ENCODE assay signal across 27 mouse cellular contexts in the genomic region with DNA sequence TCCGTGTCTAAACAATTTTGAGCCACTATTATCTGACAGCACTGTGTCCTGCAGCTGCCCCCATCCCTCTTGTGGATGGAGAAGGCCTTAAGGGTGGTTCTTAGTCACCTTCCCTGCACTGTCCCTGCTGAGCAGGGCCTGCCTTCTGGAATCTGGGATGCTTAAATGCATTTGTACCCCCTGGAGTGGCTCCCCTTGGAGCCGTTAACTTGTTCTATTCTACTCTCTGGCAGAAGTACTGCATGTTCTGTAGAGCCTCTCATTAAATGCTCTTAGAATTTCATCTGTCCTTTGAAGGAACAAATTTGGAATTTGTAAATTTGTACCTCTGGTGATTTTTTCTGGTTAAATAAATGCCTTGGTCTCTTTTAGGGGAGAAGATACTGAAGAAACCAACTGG.
"Had no signal": no experiment of that assay in that cellular context is flagged by ENCODE, and none has a peak within 500 bp of the region (broad histone marks: within the 10 kb centered on the region; RNA-seq: fewer than 3 reads in every experiment).

No protein-coding gene starts in this region.

- DNase-seq: gastrocnemius, adult 2 months; gastrocnemius, postnatal 10 days; gastrocnemius, postnatal 25 days; heart, adult 18-20 months; heart, postnatal 10 days; heart, postnatal 4 days; kidney, adult 18-20 months; kidney, adult 8-10 months; kidney, postnatal 10 days; kidney, postnatal 25 days; kidney, postnatal 4 days; liver; liver, embryonic 13.5 days had no signal

- H3K4me2 ChIP-seq: heart, embryonic 12.5 days; hindbrain, embryonic 12.5 days; hindbrain, embryonic 14.5 days; intestine, embryonic 15.5 days; limb, embryonic 12.5 days; liver, embryonic 11.5 days; liver, embryonic 13.5 days; liver, embryonic 15.5 days had no signal

- H3K9ac ChIP-seq: heart, embryonic 12.5 days; hindbrain, embryonic 12.5 days; hindbrain, embryonic 14.5 days; intestine, embryonic 15.5 days; limb, embryonic 12.5 days; liver, embryonic 13.5 days; liver, embryonic 15.5 days had no signal

- ATAC-seq: hindbrain, embryonic 16.5 days; inflammation-experienced regulatory T-cells, adult 6 months; intestine, embryonic 15.5 days; intestine, postnatal 0 days had no signal

- H3K27me3 ChIP-seq: heart, embryonic 12.5 days; hindbrain, embryonic 12.5 days; intestine, embryonic 15.5 days; limb, embryonic 12.5 days; liver, embryonic 13.5 days; liver, embryonic 15.5 days had no signal

- H3K27ac ChIP-seq: heart, embryonic 10.5 days; hindbrain, embryonic 10.5 days; hindbrain, embryonic 12.5 days; hindbrain, embryonic 14.5 days; intestine, embryonic 15.5 days; left cerebral cortex, adult 2 months; limb, embryonic 10.5 days; limb, embryonic 12.5 days; liver, embryonic 13.5 days; liver, embryonic 15.5 days had no signal

- H3K9me3 ChIP-seq: heart, embryonic 10.5 days; heart, embryonic 12.5 days; hindbrain, embryonic 10.5 days; hindbrain, embryonic 12.5 days; intestine, embryonic 15.5 days; limb, embryonic 10.5 days; limb, embryonic 12.5 days; liver, embryonic 13.5 days; liver, embryonic 15.5 days had no signal

- H3K4me3 ChIP-seq: gastrocnemius, adult 2 months; heart, embryonic 10.5 days; heart, embryonic 12.5 days; hindbrain, embryonic 10.5 days; hindbrain, embryonic 12.5 days; intestine, embryonic 15.5 days; left cerebral cortex, adult 2 months; limb, embryonic 10.5 days; limb, embryonic 12.5 days; liver, embryonic 13.5 days; liver, embryonic 15.5 days had no signal

- H3K4me1 ChIP-seq: heart, embryonic 10.5 days; heart, embryonic 12.5 days; hindbrain, embryonic 10.5 days; hindbrain, embryonic 12.5 days; intestine, embryonic 15.5 days; limb, embryonic 10.5 days; limb, embryonic 12.5 days; liver, embryonic 13.5 days; liver, embryonic 15.5 days had no signal
